Mouse (Mus musculus) embryonic stem cell, embryonic (primary cell): ENCODE data around the gene Olfr292.

Experiments
- CTCF ChIA-PET, 4 experiments: fragments of 300-600 bp in 2 of 4; fragments of 350-600 bp in 2 of 4; sonication (Branson Sonifier 250); formaldehyde crosslinking; loops; one replicate each; lab custom pipeline; 2022; ENCODE audit warnings: inconsistent platforms in 2 of 4; lab: Charles Lee
- POLR2A ChIA-PET, 4 experiments: fragments of 300-600 bp in 2 of 4; fragments of 350-600 bp in 2 of 4; sonication (Branson Sonifier 250); formaldehyde crosslinking; loops; one replicate each; lab custom pipeline; 2022; ENCODE audit warnings: antibody characterized with exemption in 4 of 4, inconsistent platforms in 1 of 4; lab: Charles Lee

The Olfr292 gene

DNA sequence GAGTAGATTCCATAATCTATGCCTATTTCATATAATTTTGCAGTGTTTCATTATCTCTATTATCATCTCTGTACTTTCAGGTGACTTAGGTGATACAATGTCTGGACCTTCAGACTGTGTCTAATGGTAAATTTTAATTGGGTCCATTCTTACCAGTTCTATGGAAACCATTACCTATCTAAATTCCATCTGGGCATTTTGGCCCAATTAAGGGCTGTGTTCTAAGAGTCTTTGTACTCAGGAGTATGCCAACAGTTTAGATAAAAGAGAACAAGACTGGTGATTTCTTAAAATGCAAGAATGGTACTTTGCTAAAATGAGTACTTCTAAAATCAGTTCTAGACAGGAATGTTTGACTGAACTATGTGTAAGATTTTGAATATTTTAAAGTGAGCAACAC, at the start of gene Olfr292:
Gene Olfr292, plus strand, starts transcription at position 301 of the 400 bp plus-strand sequence.
- CTCF ChIA-PET = no interaction called here
- POLR2A ChIA-PET = no interaction called here

DNA sequence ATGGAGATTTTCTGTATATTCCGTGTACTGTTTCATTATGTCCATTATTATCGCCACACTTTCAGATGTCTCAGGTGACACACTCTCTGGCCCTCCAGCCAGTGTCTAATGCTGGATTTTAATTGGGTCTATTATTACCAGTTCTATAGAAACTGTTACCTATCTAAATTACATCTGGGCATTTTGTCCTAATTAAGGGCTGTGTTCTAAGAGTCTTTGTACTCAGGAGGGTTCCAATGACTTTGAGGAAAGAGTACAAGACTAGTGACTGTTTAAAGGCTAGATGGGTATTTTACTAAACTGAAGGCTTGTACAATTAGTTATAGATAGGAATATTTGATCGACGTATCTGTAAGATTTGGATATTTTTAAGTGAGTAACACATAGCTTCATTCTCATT, 39.4 kb upstream of the Olfr292 start, which contains the start of gene Olfr293:
Gene Olfr293, plus strand, starts transcription at position 301 of the 400 bp plus-strand sequence.
- CTCF ChIA-PET = no interaction called here
- POLR2A ChIA-PET = no interaction called here

DNA sequence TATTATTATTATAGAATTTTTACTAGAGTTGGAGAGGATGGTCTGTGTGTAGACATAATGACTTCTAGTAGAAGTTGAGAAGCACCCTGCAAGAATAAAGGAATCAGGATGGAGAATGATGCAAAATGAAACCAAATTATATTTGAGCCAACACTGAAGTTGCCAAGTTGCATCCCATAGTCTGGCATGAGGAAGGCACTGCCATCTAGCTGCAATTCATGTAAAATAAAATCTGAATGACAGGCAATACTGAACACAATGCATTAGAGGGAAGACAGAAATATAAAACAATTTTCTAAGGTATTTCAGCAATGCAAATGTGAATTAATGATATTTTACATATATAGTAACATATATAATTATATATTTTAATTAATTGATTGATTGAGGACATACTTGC, 36.9 kb downstream of the Olfr292 start:
- ChIA-PET POLR2A (no interaction called here), CTCF (no interaction called here)
